Mouse (Mus musculus): ENCODE results near the gene Inha. TPM values are rescaled to one million over a fixed set of nuclear protein-coding genes. Genes with fewer than 3 reads are reported as not detected.
A peak's percentile ranks its signal among the peaks of the same experiment; 100 is the strongest.

Gene Inha
- polyA plus RNA-seq, 1 experiment from 2014 or later = 4.1 TPM

DNA sequence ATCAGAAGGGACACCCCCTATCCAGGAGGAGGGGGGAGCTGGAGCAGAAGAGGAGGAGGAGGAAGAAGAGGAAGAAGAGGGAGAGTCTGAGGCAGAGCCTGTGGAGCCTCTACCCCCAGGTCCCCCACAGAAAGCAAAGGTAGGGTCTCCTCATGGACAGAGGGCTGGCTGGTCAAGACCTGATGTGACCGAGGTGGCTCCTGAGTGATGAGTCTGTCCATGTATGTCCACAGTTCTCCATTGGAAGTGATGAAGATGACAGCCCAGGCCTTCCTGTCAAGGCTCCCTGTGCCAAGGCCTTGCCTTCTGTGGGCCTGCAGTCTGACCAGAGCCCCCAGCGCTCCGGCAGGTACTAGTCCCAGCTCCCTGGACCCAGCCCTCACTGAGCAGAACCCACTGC, 41.2 kb downstream of the Inha start:
- H3K27me3 ChIP-seq = peaks cover 2% of the 10 kb centered on the region; the same call in 1 of the 2 replicates
- no peaks in the 10 kb centered on the region for H3K9me3 ChIP-seq (replicated peaks)
- H3K4me3 ChIP-seq = no peak overlapping the region
- H3K9ac ChIP-seq = 0 out of 2 replicates have a peak overlapping the region, but pooled peaks have one; percentile 4
- no peak overlapping the region for H3K4me2 ChIP-seq
- 92% methylated on average over 3 of the region's 3 CpGs for WGBS
- H3K4me1 ChIP-seq (replicated peaks) = peaks cover 50% of the 10 kb centered on the region
- ATAC-seq (replicated peaks; ENCODE audit: insufficient number of reproducible peaks, insufficient read depth, low FRiP score, low read depth) = no peak
- peaks cover 24% of the 10 kb centered on the region for H3K36me3 ChIP-seq
- peak overlapping the region; percentile 72; the same call in 1 of the 2 replicates for H3K27ac ChIP-seq

GRCm38 (mm10) chr1:75548871-75549270, 42.0 kb downstream of the Inha start:
- H3K9me3 ChIP-seq (replicated peaks) = no peaks in the 10 kb centered on the region
- H3K27ac ChIP-seq = peak overlapping the region; percentile 72
- no peak overlapping the region for H3K9ac ChIP-seq
- peak overlapping the region; percentile 30 for H3K4me2 ChIP-seq
- 80% methylated on average over 17 of the region's 17 CpGs for WGBS
- ATAC-seq (replicated peaks; ENCODE audit: insufficient number of reproducible peaks, insufficient read depth, low FRiP score, low read depth) = no peak
- peaks cover 31% of the 10 kb centered on the region for H3K36me3 ChIP-seq
- peaks cover 50% of the 10 kb centered on the region for H3K4me1 ChIP-seq (replicated peaks)
- H3K4me3 ChIP-seq = no peak overlapping the region
- peaks cover 2% of the 10 kb centered on the region; the same call in 1 of the 2 replicates for H3K27me3 ChIP-seq

- Histone ChIP-seq H3K4me1 (replicated peaks) (peaks cover 50% of the 10 kb centered on the region), H3K36me3 (peaks cover 38% of the 10 kb centered on the region), H3K27me3 (peaks cover 2% of the 10 kb centered on the region; the same call in 1 of the 2 replicates), H3K4me3 (no peak overlapping the region), H3K4me2 (peak overlapping the region; percentile 30), H3K27ac (peak overlapping the region; percentile 72), H3K9ac (no peak overlapping the region), H3K9me3 (replicated peaks) (no peaks in the 10 kb centered on the region)
- ATAC-seq (replicated peaks; ENCODE audit: insufficient number of reproducible peaks, insufficient read depth, low FRiP score, low read depth) = no peak
- WGBS = 44% methylated on average over 17 of the region's 17 CpGs
Measured at GRCm38 (mm10) chr1:75549289-75550279, 42.7 kb downstream of the Inha start.

GRCm38 (mm10) chr1:75550586-75550985, 43.7 kb downstream of the Inha start:
- H3K9me3 ChIP-seq (replicated peaks) = no peaks in the 10 kb centered on the region
- no peak for ATAC-seq (replicated peaks; ENCODE audit: insufficient number of reproducible peaks, insufficient read depth, low FRiP score, low read depth)
- H3K27me3 ChIP-seq = peaks cover 2% of the 10 kb centered on the region; the same call in 1 of the 2 replicates
- H3K36me3 ChIP-seq = peaks cover 48% of the 10 kb centered on the region
- H3K4me1 ChIP-seq (replicated peaks) = peaks cover 49% of the 10 kb centered on the region
- H3K4me3 ChIP-seq = no peak overlapping the region
- H3K27ac ChIP-seq = no peak overlapping the region
- no peak overlapping the region for H3K9ac ChIP-seq
- WGBS = 80% methylated on average over 15 of the region's 15 CpGs
- no peak overlapping the region for H3K4me2 ChIP-seq

- Histone ChIP-seq H3K4me3 (no peak overlapping the region), H3K9me3 (replicated peaks) (no peaks in the 10 kb centered on the region), H3K4me2 (no peak overlapping the region), H3K9ac (no peak overlapping the region), H3K4me1 (replicated peaks) (peaks cover 28% of the 10 kb centered on the region), H3K36me3 (peaks cover 63% of the 10 kb centered on the region), H3K27ac (no peak overlapping the region), H3K27me3 (no peaks in the 10 kb centered on the region)
- ATAC-seq (replicated peaks; ENCODE audit: insufficient number of reproducible peaks, insufficient read depth, low FRiP score, low read depth) = no peak
- WGBS = 87% methylated on average over 7 of the region's 7 CpGs
Measured at GRCm38 (mm10) chr1:75555680-75556079, 48.8 kb downstream of the Inha start.

DNA sequence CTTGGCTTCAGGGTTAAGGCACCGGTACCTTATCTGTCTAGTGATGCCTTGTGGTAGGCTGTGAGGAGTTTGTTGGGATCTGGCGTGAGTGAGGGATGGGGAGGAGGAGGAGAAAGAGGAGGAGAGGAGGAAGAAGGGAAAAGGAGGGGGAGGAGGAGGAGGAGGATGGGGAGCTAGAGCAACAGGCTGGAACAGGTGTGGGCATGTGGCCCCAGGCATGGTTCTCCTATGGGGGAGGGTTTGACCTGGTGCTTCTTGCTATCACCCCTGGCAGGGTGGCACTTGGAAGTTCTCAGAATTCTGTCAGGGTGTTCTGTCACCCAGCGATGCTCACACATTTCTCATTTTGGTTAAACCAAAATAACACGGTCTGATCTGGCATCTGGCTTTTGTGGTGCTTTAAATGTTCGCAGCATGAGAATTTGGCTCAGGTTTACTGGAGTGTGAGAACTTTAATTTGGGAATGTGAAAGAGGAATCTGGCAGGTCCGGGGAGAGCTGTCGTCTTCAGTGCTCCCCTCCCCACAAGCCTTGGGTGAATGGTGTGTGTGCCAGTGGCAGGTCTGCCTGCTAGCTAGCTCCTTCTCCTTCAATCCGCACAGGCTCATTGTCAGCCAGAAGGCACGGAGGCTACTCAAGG, 49.4 kb downstream of the Inha start:
- Histone ChIP-seq H3K4me2 (no peak overlapping the region), H3K9ac (no peak overlapping the region), H3K27me3 (no peaks in the 10 kb centered on the region), H3K4me1 (replicated peaks) (peaks cover 31% of the 10 kb centered on the region), H3K4me3 (no peak overlapping the region), H3K36me3 (peaks cover 57% of the 10 kb centered on the region), H3K9me3 (replicated peaks) (no peaks in the 10 kb centered on the region), H3K27ac (no peak overlapping the region)
- ATAC-seq (replicated peaks; ENCODE audit: insufficient number of reproducible peaks, insufficient read depth, low FRiP score, low read depth) = no peak
- WGBS = 67% methylated on average over 9 of the region's 9 CpGs

DNA sequence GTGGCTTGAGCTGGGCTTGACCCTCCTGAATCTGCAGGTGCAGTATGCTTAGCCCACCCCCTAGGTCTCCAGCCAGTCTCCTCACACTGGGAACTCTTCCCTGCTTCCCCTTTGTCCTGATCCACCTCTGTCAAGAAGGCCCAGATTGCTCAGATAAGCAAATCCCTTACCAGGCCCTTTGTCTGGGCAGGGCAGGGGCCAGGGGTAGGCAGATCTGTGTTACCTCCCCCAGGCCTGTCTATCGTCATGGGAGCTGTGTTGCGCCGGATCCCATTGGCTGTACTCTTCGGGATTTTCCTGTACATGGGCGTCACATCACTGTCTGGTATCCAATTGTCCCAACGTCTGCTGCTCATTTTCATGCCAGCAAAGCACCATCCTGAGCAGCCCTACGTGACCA, 50.2 kb downstream of the Inha start:
- no peak for ATAC-seq (replicated peaks; ENCODE audit: insufficient number of reproducible peaks, insufficient read depth, low FRiP score, low read depth)
- Histone ChIP-seq H3K4me1 (replicated peaks) (peaks cover 39% of the 10 kb centered on the region), H3K9me3 (replicated peaks) (no peaks in the 10 kb centered on the region), H3K27ac (no peak overlapping the region), H3K9ac (no peak overlapping the region), H3K27me3 (no peaks in the 10 kb centered on the region), H3K36me3 (peaks cover 54% of the 10 kb centered on the region), H3K4me2 (no peak overlapping the region), H3K4me3 (no peak overlapping the region)
- WGBS = 82% methylated on average over 7 of the region's 7 CpGs

GRCm38 (mm10) chr1:75558388-75559178, 51.7 kb downstream of the Inha start:
- Histone ChIP-seq H3K9ac (0 out of 2 replicates have a peak overlapping the region, but pooled peaks have one; percentile 22), H3K27me3 (no peaks in the 10 kb centered on the region), H3K4me1 (replicated peaks) (peaks cover 43% of the 10 kb centered on the region), H3K4me2 (peak overlapping the region; percentile 51; the same call in 1 of the 2 replicates), H3K4me3 (no peak overlapping the region), H3K36me3 (peaks cover 39% of the 10 kb centered on the region), H3K9me3 (replicated peaks) (no peaks in the 10 kb centered on the region), H3K27ac (peak overlapping the region; percentile 87)
- 65% methylated on average over 18 of the region's 18 CpGs for WGBS
- ATAC-seq (replicated peaks; ENCODE audit: insufficient number of reproducible peaks, insufficient read depth, low FRiP score, low read depth) = no peak

DNA sequence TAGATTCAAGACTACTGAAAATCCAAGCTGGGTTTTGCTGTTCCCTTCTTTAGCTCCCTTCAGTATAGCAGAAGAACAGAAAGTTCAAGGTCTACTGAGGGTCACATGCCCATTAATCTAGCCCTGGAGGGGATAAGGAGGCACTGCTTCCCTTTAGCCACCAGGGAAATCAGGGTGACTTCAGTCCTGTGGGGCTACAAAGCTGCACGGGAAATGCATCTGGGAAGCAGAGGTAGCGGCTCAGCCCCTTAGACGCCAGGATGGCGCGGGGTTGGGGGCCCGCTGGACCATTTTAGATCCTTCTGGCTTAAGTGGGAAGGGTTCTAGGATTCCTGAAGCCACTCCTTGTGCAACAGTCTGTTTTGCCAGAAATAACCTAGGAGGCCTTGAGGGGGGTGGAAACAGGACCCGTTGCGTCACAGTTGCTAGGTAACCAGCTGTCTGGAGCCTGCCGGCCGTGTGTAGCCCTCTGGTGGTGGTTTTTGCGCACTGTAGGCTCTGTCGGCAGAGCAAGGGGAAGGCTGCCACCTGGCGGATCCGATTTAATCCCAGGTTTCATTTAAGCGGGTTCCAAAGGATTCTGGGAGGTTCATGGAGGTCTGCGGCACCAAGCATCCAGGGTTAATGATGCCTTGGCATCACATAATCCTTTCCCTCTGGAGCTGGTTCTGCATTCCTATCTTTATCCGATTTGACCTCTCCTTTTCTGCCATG, 52.5 kb downstream of the Inha start:
- Histone ChIP-seq H3K4me3 (peak overlapping the region; percentile 9; the same call in 1 of the 2 replicates), H3K4me1 (replicated peaks) (peaks cover 43% of the 10 kb centered on the region), H3K9me3 (replicated peaks) (no peaks in the 10 kb centered on the region), H3K27me3 (no peaks in the 10 kb centered on the region), H3K4me2 (peak overlapping the region; percentile 51), H3K36me3 (peaks cover 32% of the 10 kb centered on the region), H3K9ac (peak overlapping the region; percentile 26; the same call in 1 of the 2 replicates), H3K27ac (peak overlapping the region; percentile 87)
- 6% methylated on average over 17 of the region's 17 CpGs for WGBS
- peak; percentile 89 for ATAC-seq (replicated peaks; ENCODE audit: insufficient number of reproducible peaks, insufficient read depth, low FRiP score, low read depth)

All from heart, embryonic 15.5 days (tissue).